14 mouse cellular contexts compared by ENCODE assay signal in genomic region chr5:37465461-37465860, GRCm38 (mm10).
A peak's percentile ranks its signal among the peaks of the same experiment; 100 is the strongest.
DNase-seq lines count a peak whose midpoint lies in the region; ATAC-seq lines count a peak whose summit lies in the region.
"Had no signal": no experiment of that assay in that cellular context is flagged by ENCODE, and none has a peak within 500 bp of the region (broad histone marks: within the 10 kb centered on the region; RNA-seq: fewer than 3 reads in every experiment).

No protein-coding gene starts in this region.

- DNase-seq in frontal cortex, postnatal 25 days (ENCODE audit: low spot score in 2 of 2): no peak
- peak; percentile 15 to 18 for DNase-seq in right cerebral cortex, adult 2 months (ENCODE audit: low spot score in 2 of 2)
- DNase-seq in right cerebral cortex, postnatal 25 days: no peak
- DNase-seq in left cerebral cortex, adult 9 months (ENCODE audit: low spot score in 2 of 2): peak; percentile 1 to 13
- DNase-seq in natural killer cell, adult 2 months (ENCODE audit: low spot score in 2 of 2): no peak
- no peak for DNase-seq in lung, postnatal 10 days
- DNase-seq: adrenal gland, adult 2 months; cerebellum, adult 11-12 months; kidney, adult 8-10 months; kidney, postnatal 36 days; liver, embryonic 13.5 days; thymus, postnatal 36 days had no signal

- peak; percentile 74 for ATAC-seq in frontal cortex, adult (ENCODE audit: low TSS enrichment)
- ATAC-seq: midbrain, embryonic 13.5 days had no signal

Comparison
In these comparisons a context has a peak if more than half of its experiments do, and no peak if none do; other contexts are left out.
1. DNase-seq: peak in right cerebral cortex, adult 2 months (2 of 2) and left cerebral cortex, adult 9 months (2 of 2); none in frontal cortex, postnatal 25 days (0 of 2), right cerebral cortex, postnatal 25 days (single experiment), natural killer cell, adult 2 months (0 of 2) and lung, postnatal 10 days (single experiment).